Mouse (Mus musculus) forebrain, embryonic 10.5 days (tissue): ENCODE measurements at regions not wholly inside any gene's neighbourhood (a gene's known extent, or its start where the extent isn't known, plus 50 kb on each side); places are given as distances from the start of the nearest gene placed in this dataset.

Source experiments
- DNase-seq: peaks from one replicate; pipeline ENCODE4 v3.0.0-alpha.2; 2017; ENCODE audit warnings: low spot score; ENCODE audit errors: extremely low spot score
- H3K27ac ChIP-seq: fragments of 300-500 bp; sonication (generic); 2 replicates; pipeline ENCODE4 v1.5.1; 2016; ENCODE audit warnings: mild to moderate bottlenecking
- H3K27me3 ChIP-seq: fragments of 300-500 bp; sonication (generic); 2 replicates; pipeline ENCODE4 v1.6.1; 2016; ENCODE audit warnings: mild to moderate bottlenecking; ENCODE audit not compliant: poor library complexity, severe bottlenecking
- H3K36me3 ChIP-seq: fragments of 300-500 bp; sonication (generic); replicated peaks from 2 replicates; pipeline ENCODE4 v1.6.1; 2016; ENCODE audit warnings: mild to moderate bottlenecking, moderate library complexity
- H3K4me1 ChIP-seq: fragments of 300-500 bp; sonication (generic); 2 replicates; pipeline ENCODE4 v1.6.1; 2016
- H3K4me3 ChIP-seq: fragments of 300-500 bp; sonication (generic); 2 replicates; pipeline ENCODE4 v1.5.1; 2016; ENCODE audit warnings: mild to moderate bottlenecking, moderate library complexity
- H3K9me3 ChIP-seq: fragments of 300-500 bp; sonication (generic); 2 replicates; pipeline ENCODE4 v1.6.1; 2016; ENCODE audit warnings: mild to moderate bottlenecking, moderate library complexity
- WGBS: fragments of 180-500 bp; shearing (Covaris S2); methylation state at CpG from one replicate; pipeline ENCODE4 v1.1.7; 2016; 5-methylcytosine and 5-hydroxymethylcytosine counted together

DNA sequence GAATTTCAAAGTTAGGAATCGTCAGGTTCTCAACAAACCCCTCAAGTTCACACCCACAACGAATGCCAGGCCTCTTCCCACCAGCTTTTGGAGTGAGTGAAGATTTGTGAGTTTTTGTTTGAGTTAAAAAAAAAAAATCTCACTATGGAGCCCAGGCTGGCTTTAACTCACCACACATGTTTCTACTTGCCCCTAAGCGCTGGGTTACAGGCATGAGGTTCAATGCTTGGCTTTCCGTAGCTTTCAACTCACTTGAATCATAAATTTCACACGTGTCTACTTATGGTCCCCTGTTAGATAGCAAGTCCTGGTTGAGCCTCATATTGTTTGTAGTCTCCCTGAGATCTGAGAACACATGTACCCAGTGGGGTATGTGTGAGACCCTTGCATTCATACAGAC, 122.8 kb upstream of the Efna5 start:
- DNase-seq: no peak
- WGBS: 86% methylated on average over 5 of the region's 5 CpGs

DNA sequence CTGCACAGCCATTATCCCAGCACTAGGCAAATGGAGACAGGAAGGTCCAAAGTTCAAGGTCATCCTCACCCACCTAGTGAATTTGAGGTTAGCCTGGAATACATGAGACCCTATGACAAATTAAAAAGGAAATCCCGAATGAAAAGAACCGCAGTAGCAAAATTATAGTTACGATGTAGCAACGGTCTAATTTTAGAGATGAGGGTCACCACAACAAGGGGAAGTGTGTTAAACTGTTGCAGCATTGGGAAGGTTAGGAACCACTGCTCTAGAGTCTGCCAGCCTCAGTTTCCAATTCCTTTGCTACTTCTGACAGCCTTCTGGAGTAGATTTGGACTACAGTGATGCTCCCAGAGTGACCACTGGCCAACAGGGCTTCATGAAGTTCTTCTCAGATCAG, 121.6 kb upstream of the Efna5 start:
- Histone ChIP-seq H3K27me3 (no peaks in the 10 kb centered on the region), H3K4me1 (peaks cover 31% of the 10 kb centered on the region), H3K4me3 (no peak overlapping the region), H3K27ac (no peak overlapping the region), H3K36me3 (no peaks in the 10 kb centered on the region), H3K9me3 (no peaks in the 10 kb centered on the region)
- DNase-seq: no peak
- WGBS: 92% methylated on average over 4 of the region's 4 CpGs

More for the DNA sequence above, 122.8 kb upstream of the Efna5 start:
- Histone ChIP-seq H3K36me3 (no peaks in the 10 kb centered on the region), H3K27me3 (no peaks in the 10 kb centered on the region), H3K4me1 (peaks cover 43% of the 10 kb centered on the region), H3K9me3 (no peaks in the 10 kb centered on the region), H3K4me3 (no peak overlapping the region), H3K27ac (no peak overlapping the region)

DNA sequence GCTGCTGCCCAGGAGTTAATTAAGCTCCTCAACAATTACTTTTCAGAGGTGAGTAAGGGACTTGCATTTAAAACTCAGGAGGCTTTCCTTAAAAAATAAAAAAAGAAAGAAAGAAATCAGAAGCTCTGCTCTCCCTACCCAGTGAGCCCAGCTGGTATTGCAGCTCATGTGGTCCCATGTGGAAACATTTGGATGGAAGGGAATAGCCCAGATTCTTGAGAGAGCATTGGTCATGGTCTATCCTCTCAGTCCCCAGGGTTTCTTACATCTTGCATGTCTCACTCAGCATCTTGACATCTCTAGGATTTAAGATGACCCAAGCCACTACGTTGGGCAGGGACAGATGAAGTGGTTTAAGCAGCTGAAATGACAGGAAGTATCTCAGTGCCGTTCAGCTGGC, 120.8 kb upstream of the Efna5 start:
- Histone ChIP-seq H3K27ac (no peak overlapping the region), H3K36me3 (no peaks in the 10 kb centered on the region), H3K27me3 (no peaks in the 10 kb centered on the region), H3K9me3 (no peaks in the 10 kb centered on the region), H3K4me3 (no peak overlapping the region), H3K4me1 (peaks cover 24% of the 10 kb centered on the region)
- DNase-seq: no peak
- 78% methylated on average over 2 of the region's 2 CpGs for WGBS

DNA sequence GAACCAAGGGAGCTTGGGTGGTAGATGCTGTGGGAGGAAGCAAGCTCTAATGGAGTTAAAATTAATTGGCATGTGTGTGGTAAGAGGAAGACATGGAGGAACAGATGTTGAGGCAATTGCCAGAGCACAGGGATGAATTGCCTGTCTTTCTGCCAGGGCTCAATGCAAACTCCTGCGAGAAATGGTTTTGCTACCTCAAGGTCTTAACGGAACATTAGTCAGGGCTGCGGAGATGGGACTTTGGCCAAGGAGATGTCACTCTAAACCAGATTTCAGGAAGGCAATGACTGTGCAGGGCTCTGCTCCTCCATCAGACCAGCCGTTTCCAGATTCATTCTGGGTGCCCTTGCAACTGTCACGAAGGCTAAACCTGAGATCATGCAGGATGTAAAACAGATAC, 116.6 kb upstream of the Efna5 start:
- Histone ChIP-seq H3K4me1 (peaks cover 6% of the 10 kb centered on the region; the same call in 1 of the 2 replicates), H3K4me3 (no peak overlapping the region), H3K27ac (no peak overlapping the region), H3K36me3 (no peaks in the 10 kb centered on the region), H3K9me3 (no peaks in the 10 kb centered on the region), H3K27me3 (no peaks in the 10 kb centered on the region)
- WGBS: 96% methylated on average over 5 of the region's 5 CpGs
- no peak for DNase-seq

DNA sequence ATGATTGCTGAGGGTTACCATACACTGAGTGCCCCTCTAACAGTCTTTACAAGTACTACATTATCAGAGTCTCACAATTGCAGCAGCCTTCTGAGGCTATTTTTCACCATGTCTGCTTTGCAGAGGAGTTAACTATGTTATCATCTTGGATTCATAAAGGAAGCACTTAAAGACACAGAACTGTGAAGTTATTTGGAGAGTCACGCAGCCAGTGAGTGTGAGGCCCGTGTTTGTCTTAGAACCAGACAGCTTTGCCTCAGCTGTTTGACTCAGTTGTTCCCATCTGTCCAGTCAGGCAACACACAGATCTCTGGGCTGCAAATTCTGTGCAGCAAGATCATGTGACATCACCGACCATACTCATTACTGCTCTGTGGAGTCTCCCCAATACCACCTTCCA, 114.2 kb upstream of the Efna5 start:
- WGBS: 91% methylated on average over 3 of the region's 3 CpGs
- H3K36me3 ChIP-seq: no peaks in the 10 kb centered on the region
- H3K9me3 ChIP-seq: no peaks in the 10 kb centered on the region
- H3K4me3 ChIP-seq: no peak overlapping the region
- H3K4me1 ChIP-seq: peaks cover 6% of the 10 kb centered on the region; the same call in 1 of the 2 replicates
- H3K27ac ChIP-seq: no peak overlapping the region
- no peak for DNase-seq
- H3K27me3 ChIP-seq: no peaks in the 10 kb centered on the region

DNA sequence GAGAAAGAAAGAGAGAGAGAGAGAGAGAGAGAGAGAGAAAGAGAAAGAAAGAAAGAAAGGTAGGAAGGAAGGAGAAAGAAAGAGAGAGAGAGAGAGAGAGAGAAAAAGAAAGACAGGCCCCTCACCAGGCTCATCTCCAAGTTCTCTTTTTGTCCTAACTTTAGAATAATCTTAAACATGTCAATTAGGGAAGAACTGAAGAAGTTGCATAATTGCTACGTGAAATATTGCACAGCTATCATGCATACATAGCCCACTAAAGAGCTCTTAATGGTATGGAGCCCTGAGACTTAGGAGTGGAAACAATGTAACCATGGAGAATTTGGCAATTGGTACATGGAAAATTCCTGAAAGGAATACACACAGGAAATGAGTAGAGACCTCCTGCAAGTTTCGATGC, 111.9 kb upstream of the Efna5 start:
- Histone ChIP-seq H3K36me3 (no peaks in the 10 kb centered on the region), H3K4me3 (no peak overlapping the region), H3K27ac (no peak overlapping the region), H3K27me3 (no peaks in the 10 kb centered on the region), H3K4me1 (no peaks in the 10 kb centered on the region), H3K9me3 (no peaks in the 10 kb centered on the region)
- no peak for DNase-seq
- WGBS: 91% methylated on average over 2 of the region's 2 CpGs

DNA sequence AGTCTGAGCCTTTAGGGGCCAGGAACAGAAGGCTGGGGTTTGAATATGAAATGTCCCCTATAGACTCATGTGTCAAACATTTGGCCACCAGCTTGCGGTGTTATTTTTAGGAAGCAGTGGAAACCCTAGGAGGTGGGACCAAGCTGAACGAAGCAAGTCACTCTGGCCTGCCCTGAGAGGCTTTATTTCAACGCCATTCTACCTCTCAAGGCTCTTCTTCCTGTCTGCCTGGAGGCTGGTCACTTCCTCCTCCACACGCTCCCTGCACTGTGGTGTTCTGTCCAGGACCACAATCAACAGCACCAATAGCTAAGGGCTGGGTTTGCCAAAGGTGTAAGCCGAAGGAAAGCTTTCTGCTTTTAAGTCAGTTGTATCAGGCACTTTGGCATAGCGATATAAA, 105.2 kb upstream of the Efna5 start:
- no peaks in the 10 kb centered on the region for H3K27me3 ChIP-seq
- H3K36me3 ChIP-seq: no peaks in the 10 kb centered on the region
- 77% methylated on average over 6 of the region's 6 CpGs for WGBS
- DNase-seq: no peak
- no peak overlapping the region for H3K4me3 ChIP-seq
- H3K9me3 ChIP-seq: peaks cover 6% of the 10 kb centered on the region; the same call in 1 of the 2 replicates
- H3K27ac ChIP-seq: no peak overlapping the region
- peaks cover 4% of the 10 kb centered on the region for H3K4me1 ChIP-seq

DNA sequence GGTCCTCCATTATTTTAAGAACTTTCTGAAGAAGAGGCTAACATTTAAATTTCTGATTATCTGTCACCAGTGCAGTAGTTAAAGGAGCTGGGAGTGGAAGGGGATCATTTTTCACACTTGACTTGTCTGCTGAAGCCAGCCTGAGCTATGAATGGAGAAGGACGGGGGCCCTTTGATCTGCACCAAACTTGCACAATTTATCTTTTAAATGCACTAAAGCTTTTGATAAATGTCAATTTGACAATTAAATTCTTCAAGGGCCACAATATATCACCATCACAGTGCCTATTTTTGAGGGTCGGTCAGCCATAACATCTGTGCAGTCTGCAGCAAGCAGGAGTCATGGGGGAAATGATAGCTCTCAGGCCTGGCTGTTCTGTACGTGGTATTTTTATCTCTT, 99.2 kb upstream of the Efna5 start:
- no peak for DNase-seq
- H3K4me1 ChIP-seq: peaks cover 40% of the 10 kb centered on the region
- H3K27me3 ChIP-seq: no peaks in the 10 kb centered on the region
- 0 out of 2 replicates have a peak overlapping the region, but pooled peaks have one; percentile 30 for H3K27ac ChIP-seq
- no peaks in the 10 kb centered on the region for H3K36me3 ChIP-seq
- 40% methylated on average over 3 of the region's 3 CpGs for WGBS
- no peak overlapping the region for H3K4me3 ChIP-seq
- peaks cover 12% of the 10 kb centered on the region; the same call in 1 of the 2 replicates for H3K9me3 ChIP-seq

DNA sequence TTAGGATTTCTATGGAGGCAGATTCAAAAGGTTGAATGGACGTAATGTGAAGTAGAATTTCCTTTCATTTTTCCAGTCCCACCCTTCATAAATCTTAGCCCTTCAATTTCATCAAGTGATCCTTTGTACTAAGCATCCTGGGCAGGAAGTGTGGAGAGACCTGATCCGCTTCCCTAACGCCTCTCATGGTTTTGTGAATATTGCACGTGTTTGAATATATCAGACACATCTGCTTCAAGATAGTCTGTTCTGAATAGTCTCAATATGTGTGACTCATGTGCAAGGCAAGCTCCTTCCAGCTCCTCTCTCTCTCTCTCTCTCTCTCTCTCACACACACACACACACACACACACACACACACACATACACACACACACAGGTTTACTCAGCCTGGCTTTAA, 96.4 kb upstream of the Efna5 start:
- Histone ChIP-seq H3K27me3 (no peaks in the 10 kb centered on the region), H3K36me3 (no peaks in the 10 kb centered on the region), H3K9me3 (peaks cover 6% of the 10 kb centered on the region; the same call in 1 of the 2 replicates), H3K27ac (0 out of 2 replicates have a peak overlapping the region, but pooled peaks have one; percentile 21), H3K4me3 (no peak overlapping the region), H3K4me1 (peaks cover 50% of the 10 kb centered on the region)
- DNase-seq: no peak
- WGBS: 80% methylated on average over 4 of the region's 4 CpGs

DNA sequence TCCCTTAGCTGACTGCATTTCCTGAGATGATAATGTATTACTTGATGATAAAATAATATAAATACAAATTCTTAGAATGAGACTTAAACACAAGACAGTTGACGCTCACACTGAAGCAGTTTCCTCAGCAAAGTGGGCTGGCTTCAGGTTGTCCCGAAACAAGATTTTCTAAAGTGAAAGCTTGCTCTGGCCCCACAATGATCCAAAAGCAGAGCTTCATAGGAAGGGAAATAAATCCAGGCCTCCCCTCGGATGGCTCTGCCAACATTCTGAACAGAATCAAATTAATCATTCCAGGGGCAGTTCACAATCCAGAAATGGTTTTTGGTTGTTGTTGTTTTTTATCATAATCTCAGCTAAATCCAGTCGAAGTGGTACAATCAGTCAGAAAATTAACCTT, 96.0 kb upstream of the Efna5 start:
- WGBS: 90% methylated on average over 4 of the region's 4 CpGs
- H3K36me3 ChIP-seq: no peaks in the 10 kb centered on the region
- H3K27ac ChIP-seq: no peak overlapping the region
- peaks cover 6% of the 10 kb centered on the region; the same call in 1 of the 2 replicates for H3K9me3 ChIP-seq
- H3K4me1 ChIP-seq: peaks cover 50% of the 10 kb centered on the region
- H3K4me3 ChIP-seq: no peak overlapping the region
- no peaks in the 10 kb centered on the region for H3K27me3 ChIP-seq
- no peak for DNase-seq

DNA sequence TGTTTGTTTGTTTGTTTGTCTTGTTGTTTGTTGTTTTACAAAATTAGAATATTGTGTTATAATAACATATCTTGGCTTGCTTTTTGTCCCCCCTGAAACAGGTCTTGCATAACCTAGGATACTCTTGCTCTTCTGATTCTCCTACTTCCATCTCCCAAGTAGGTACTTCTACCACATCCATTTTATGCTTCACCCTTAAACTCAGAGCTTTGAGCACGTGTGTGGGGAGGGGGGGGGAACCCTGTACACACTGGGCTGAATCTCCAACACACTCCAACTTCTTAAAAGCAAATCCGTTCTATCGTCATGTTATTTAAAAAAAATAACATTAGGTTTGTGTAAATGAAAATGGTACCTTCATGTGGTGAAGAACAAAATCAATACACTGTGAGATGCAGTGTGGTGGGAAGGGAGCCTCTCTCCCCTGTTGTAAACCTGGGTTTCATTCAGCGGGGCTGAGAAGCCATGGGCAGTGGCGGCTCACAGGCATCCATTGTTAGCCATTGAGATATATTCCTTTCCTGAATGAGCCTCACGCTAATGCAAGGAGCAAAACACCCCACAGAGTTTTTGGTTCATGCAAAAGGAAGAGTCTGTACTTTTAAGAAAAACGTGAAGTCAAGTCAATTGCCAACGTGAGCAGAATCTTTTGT, 93.6 kb upstream of the Efna5 start:
- Histone ChIP-seq H3K27ac (peak overlapping the region; percentile 63), H3K4me1 (peaks cover 31% of the 10 kb centered on the region)
- WGBS: 58% methylated on average over 8 of the region's 8 CpGs

DNA sequence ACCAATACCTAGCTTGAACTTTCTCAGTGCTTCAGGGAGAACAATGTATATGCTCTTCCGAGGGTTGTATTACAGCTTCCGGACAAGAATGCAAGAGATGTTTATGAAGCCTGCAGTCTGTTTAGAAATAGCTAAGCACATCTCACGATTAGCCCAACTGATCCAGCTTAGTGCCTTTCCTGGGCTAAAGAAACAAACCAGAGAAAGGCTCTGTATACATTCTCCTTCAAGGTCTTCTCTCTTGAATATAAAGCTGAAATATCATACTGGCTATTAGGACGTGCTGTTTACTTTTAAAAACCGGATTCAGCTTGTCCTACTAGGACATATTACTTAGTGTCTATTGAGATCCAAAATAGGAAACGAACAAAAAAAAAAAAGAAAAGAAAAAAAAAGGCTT, 87.9 kb upstream of the Efna5 start:
- no peaks in the 10 kb centered on the region; the same call in 1 of the 2 replicates for H3K27me3 ChIP-seq
- peaks cover 18% of the 10 kb centered on the region for H3K4me1 ChIP-seq
- no peaks in the 10 kb centered on the region for H3K36me3 ChIP-seq
- H3K9me3 ChIP-seq: no peaks in the 10 kb centered on the region; the same call in 1 of the 2 replicates
- no peak overlapping the region for H3K27ac ChIP-seq
- WGBS: 77% methylated on average over 6 of the region's 6 CpGs
- no peak for DNase-seq
- no peak overlapping the region for H3K4me3 ChIP-seq

More for the DNA sequence above, 93.6 kb upstream of the Efna5 start:
- peaks cover 6% of the 10 kb centered on the region; the same call in 1 of the 2 replicates for H3K9me3 ChIP-seq
- H3K4me3 ChIP-seq: no peak overlapping the region
- no peaks in the 10 kb centered on the region for H3K36me3 ChIP-seq
- H3K27me3 ChIP-seq: no peaks in the 10 kb centered on the region; the same call in 1 of the 2 replicates
- no peak for DNase-seq

DNA sequence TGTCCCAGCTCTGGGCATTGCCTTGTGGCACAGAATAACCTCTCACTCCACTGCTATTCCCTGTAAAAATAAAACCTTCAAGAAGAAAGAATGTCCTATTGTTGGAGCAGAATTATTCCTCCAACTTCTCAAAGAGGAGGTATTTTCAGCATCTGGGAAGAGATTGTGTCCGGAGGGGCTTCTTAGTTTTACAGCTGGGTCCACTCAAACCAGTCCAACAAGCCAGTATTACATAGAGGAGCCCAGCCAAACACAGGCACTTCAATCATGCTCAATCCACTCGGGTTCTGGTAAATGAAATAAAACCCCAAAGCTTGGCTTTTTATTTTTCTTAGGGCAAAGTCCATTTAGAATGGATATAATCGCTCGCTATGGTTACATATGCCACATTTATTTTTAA, 82.7 kb upstream of the Efna5 start:
- no peak for DNase-seq
- Histone ChIP-seq H3K27me3 (no peaks in the 10 kb centered on the region), H3K36me3 (no peaks in the 10 kb centered on the region), H3K27ac (peak overlapping the region; percentile 73; the same call in 1 of the 2 replicates), H3K4me1 (peaks cover 41% of the 10 kb centered on the region), H3K9me3 (no peaks in the 10 kb centered on the region), H3K4me3 (no peak overlapping the region)
- 74% methylated on average over 4 of the region's 4 CpGs for WGBS
